Mouse (Mus musculus) gastrocnemius, postnatal 4 days (tissue): ENCODE results near the gene Olfr2. TPM values are rescaled to one million over a fixed set of nuclear protein-coding genes. Genes with fewer than 3 reads are reported as not detected.
"Not testable (repeated sequence)": the region's sequence is repeated elsewhere in the genome, so short reads cannot be mapped to it uniquely, and the experiment has no call there.

Experiments used
- DNase-seq, 2 experiments: peaks; one replicate each; pipeline ENCODE4 v3.0.0; 2021 to 2022; ENCODE audit warnings: low spot score in 2 of 2, mixed read lengths in 2 of 2
- long read RNA-seq, 2 experiments: library from polyadenylated mRNA; stranded (forward); transcript quantifications; one replicate each; pipeline ENCODE4 v2.0.0; 2021
- total RNA-seq, 2 experiments: library from RNA; stranded (reverse); gene quantifications; 2 replicates each; pipeline ENCODE4 v1.2.3; 2021

The Olfr2 gene
- total RNA-seq = not detected
- long read RNA-seq, experiment 1 = 0 reads
- long read RNA-seq, experiment 2 = 0 reads

- no peak for DNase-seq
These were observed at the start of gene Olfr2 for GRCm38 (mm10) chr7:107005972-107006371. Gene Olfr2 (minus strand): TSS chr7:107006072.

GRCm38 (mm10) chr7:107047578-107047977 lies 41.7 kb upstream of the Olfr2 start:
- DNase-seq = no peak

- DNase-seq = no peak
These were observed 40.0 kb upstream of the Olfr2 start for GRCm38 (mm10) chr7:107045833-107046232.

GRCm38 (mm10) chr7:107044407-107044806 lies 38.5 kb upstream of the Olfr2 start:
- no peak for DNase-seq

- no peak for DNase-seq
These were observed 37.3 kb upstream of the Olfr2 start for GRCm38 (mm10) chr7:107043136-107043535.

DNA sequence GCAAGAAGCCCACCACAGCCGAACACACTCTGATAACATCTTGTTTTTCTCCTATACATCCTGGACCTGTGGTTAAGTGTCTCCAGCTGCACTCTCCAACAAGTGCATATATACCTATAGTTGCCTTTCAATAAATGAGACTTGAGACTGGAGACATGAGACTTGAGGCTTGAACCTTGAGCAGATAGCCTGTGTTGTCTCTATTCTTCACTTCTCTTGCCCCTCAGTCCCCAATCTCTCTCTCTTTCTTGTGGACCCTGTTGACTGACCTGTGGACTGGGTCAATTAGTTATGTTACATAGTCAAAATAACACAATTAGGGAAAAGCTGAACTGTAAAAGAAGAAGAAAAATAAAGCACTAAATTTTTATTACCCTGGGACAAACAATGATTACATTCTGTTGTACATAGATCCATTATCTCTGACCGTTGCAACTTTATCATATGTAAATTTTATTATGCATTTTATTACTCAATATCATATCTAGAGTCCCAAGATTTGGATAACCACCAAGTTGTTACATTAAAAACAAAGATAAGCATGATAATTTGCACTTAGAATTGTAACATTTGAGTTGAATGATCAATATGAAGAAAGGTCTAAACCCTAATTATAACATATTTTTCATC lies 34.2 kb upstream of the Olfr2 start:
- DNase-seq = no peak

DNA sequence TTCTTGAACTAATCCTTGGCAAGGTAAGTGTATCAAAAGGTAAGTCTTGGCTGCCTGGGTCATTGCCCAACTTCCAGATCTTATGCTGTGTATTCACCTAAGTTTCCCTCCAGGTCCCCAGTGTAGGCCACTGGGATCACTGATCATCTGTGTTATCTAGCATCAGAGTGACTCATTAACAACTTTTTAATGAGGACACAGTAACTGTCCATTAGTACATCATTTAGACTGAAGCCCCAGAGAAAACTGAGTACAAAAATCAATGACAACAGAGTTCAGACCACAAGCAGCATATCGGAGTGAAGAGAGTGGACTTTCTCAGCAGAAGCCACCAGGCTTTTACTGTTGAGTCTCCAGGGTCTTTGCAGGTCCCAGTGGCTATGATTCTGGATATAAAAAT lies 25.0 kb upstream of the Olfr2 start, which contains the start of gene Olfr713:
TSS of gene Olfr713 (plus strand) at position 301 of the 400 bp plus-strand sequence.
- no peak for DNase-seq

DNA sequence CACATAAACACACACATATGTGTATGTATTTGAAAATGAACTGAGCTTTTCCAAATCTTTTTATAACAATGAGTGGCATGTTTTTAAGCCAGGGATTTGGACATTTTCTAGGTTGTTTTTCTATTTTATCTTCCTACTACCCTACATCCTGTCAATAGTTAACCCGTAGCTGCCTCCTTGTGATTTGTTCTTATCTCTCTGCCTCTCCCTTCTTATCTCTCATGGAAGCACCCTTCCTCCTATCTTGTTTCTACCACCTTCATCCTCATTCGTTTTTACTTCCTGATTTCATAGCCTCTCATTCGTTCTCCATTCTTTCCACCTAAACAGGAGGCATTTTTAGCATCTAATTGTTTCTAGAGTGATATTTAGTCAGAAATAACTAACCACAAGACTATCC lies 1.7 kb downstream of the Olfr2 start:
- no peak for DNase-seq

DNA sequence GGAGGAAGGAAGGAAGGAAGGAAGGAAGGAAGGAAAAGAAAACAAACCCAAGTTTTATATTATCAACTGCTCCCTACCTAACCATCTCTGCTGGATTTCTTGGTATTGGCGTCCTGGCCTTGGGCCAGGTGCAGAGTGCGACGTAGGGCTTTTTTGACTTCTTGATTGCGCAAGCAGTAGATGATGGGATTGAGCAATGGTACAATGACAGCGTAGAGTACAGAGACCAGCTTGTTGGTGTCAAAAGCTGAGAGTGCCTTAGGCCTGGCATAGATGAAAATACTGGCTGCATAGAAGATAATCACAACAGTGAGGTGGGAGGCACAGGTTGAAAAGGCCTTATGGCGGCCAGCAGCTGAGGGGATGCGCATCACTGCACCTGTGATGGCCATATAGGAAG lies 5.1 kb downstream of the Olfr2 start:
- DNase-seq = no peak

- DNase-seq = no peak
These were observed 20.6 kb downstream of the Olfr2 start for GRCm38 (mm10) chr7:106985236-106985635.

GRCm38 (mm10) chr7:106975353-106975752 lies 30.5 kb downstream of the Olfr2 start, which contains the start of gene Olfr711:
Gene Olfr711 (minus strand): TSS chr7:106975453.
- no peak for DNase-seq

- not testable (repeated sequence) for DNase-seq
These were observed 38.4 kb downstream of the Olfr2 start for GRCm38 (mm10) chr7:106967503-106967902.

DNA sequence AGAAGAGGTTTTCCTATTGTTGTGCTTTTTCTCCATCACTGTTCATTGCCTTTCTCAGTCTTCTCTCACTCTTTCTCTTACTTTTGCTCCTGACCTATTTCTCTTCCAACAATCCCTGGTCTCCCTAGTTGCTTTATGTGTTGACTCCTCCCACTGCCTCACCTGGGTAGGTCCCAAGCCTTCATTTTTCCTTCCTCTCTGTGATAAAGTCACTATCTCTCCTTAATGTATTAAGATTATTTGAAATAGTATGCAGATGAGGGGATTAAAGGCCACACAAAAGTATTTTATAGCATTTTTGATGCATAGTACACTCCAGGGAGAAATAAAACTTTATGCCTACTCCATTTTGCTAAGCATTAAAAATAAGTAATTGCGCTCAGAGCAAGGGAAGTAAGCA lies 42.0 kb downstream of the Olfr2 start, which contains the start of gene Olfr6:
TSS of gene Olfr6 (minus strand) at position 101 of the 400 bp plus-strand sequence.
- DNase-seq = no peak

DNA sequence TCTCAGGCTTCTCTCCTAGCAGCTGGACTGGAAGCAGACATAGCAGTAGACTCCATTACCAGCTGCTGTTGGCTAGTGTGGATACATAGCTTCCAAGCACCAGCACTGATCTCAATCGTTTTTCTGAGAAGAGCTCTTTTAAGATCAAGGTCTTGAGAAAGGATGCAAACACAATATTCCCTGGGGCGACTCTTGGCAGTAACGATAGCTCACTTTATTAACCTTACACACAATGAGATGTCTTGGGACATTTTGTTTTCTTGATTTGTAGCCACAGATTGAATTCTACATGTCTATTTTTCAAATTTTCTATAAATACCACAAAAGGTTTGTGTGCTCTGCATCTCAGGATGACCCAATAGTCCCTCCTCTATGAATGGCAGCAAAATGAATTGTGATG lies 57.7 kb downstream of the Olfr2 start, which contains the start of gene Olfr710:
TSS of gene Olfr710 (minus strand) at position 101 of the 400 bp plus-strand sequence.
- no peak for DNase-seq

Other genes with a start within 250 kb of the Olfr2 start
- not detected for gene Olfr699, start 212.9 kb downstream of the Olfr2 start, total RNA-seq
- not detected for gene Olfr700, start 197.2 kb downstream of the Olfr2 start, total RNA-seq
- not detected for gene Olfr701, start 191.9 kb downstream of the Olfr2 start, total RNA-seq
- gene Olfr702, start 172.2 kb downstream of the Olfr2 start, total RNA-seq = not detected
- not detected for gene Olfr703, start 162.7 kb downstream of the Olfr2 start, total RNA-seq
- not detected for gene Olfr704, start 142.9 kb downstream of the Olfr2 start, total RNA-seq
- not detected for gene Olfr705, start 129.2 kb downstream of the Olfr2 start, total RNA-seq
- gene Olfr706, start 117.9 kb downstream of the Olfr2 start, total RNA-seq = not detected
- not detected for gene Olfr707, start 104.8 kb downstream of the Olfr2 start, total RNA-seq
- not detected for gene Olfr1532-ps1, start 98.1 kb downstream of the Olfr2 start, total RNA-seq
- gene Olfr709-ps1, start 73.9 kb downstream of the Olfr2 start, total RNA-seq = not detected
- not detected for gene Olfr710, start 57.8 kb downstream of the Olfr2 start, total RNA-seq
- gene Olfr6, start 42.1 kb downstream of the Olfr2 start, total RNA-seq = not detected
- not detected for gene Olfr711, start 30.6 kb downstream of the Olfr2 start, total RNA-seq
- gene Olfr713, start 25.1 kb upstream of the Olfr2 start, total RNA-seq = not detected
- gene Olfr714, start 64.9 kb upstream of the Olfr2 start, total RNA-seq = not detected
- gene Olfr17, start 87.1 kb upstream of the Olfr2 start, total RNA-seq = not detected
- not detected for gene Olfr715b, start 104.3 kb upstream of the Olfr2 start, total RNA-seq
- gene Olfr715, start 125.0 kb upstream of the Olfr2 start, total RNA-seq = not detected
- gene Olfr716, start 132.3 kb upstream of the Olfr2 start, total RNA-seq = not detected
- not detected for gene Nlrp14, start 160.9 kb upstream of the Olfr2 start, total RNA-seq
- not detected for gene Rbmxl2, start 203.4 kb upstream of the Olfr2 start, total RNA-seq